15 mouse cellular contexts compared by ENCODE assay signal in genomic region chr1:74335436-74336170, GRCm38 (mm10). TPM values are rescaled to one million over a fixed set of nuclear protein-coding genes. Genes with fewer than 3 reads are reported as not detected.
A peak's percentile ranks its signal among the peaks of the same experiment; 100 is the strongest.
DNase-seq lines count a peak whose midpoint lies in the region; ATAC-seq lines count a peak whose summit lies in the region.
"Had no signal": no experiment of that assay in that cellular context is flagged by ENCODE, and none has a peak within 500 bp of the region (broad histone marks: within the 10 kb centered on the region; RNA-seq: fewer than 3 reads in every experiment).

No protein-coding gene starts in this region.

- H3K4me3 ChIP-seq in heart, embryonic 15.5 days, result no peak overlapping the region
- H3K4me3 ChIP-seq in midbrain, embryonic 16.5 days (ENCODE audit: low read depth, low read length), result no peak overlapping the region
- H3K4me3 ChIP-seq: erythroblast, embryonic 14.5 days; liver, embryonic 15.5 days had no signal

- no peak for ATAC-seq in cerebellum, adult (ENCODE audit: insufficient number of reproducible peaks, low FRiP score, low TSS enrichment)
- no peak for ATAC-seq in heart, embryonic 15.5 days (replicated peaks; ENCODE audit: insufficient number of reproducible peaks, insufficient read depth, low FRiP score, low read depth)
- no peak for ATAC-seq in midbrain, embryonic 16.5 days
- ATAC-seq: inflammation-experienced regulatory T-cells, adult 6 months had no signal

- no peak overlapping the region for H3K9ac ChIP-seq in heart, embryonic 15.5 days
- no peak overlapping the region for H3K9ac ChIP-seq in midbrain, embryonic 16.5 days (ENCODE audit: low read depth, low read length)
- H3K9ac ChIP-seq: liver, embryonic 15.5 days had no signal

- no peak overlapping the region for H3K4me2 ChIP-seq in heart, embryonic 15.5 days
- no peak overlapping the region for H3K4me2 ChIP-seq in midbrain, embryonic 16.5 days (ENCODE audit: low read length)
- H3K4me2 ChIP-seq: liver, embryonic 15.5 days had no signal

- WGBS in heart, embryonic 15.5 days, result 65% methylated on average over 6 of the region's 6 CpGs
- 77% methylated on average over 6 of the region's 6 CpGs for WGBS in midbrain, embryonic 16.5 days

- H3K27me3 ChIP-seq in heart, embryonic 15.5 days, result no peaks in the 10 kb centered on the region
- H3K27me3 ChIP-seq in midbrain, embryonic 16.5 days (ENCODE audit: control insufficient read depth, insufficient read depth, low read depth, low read length), result no peaks in the 10 kb centered on the region

- H3K4me1 ChIP-seq in heart, embryonic 15.5 days (replicated peaks), result peaks cover 70% of the 10 kb centered on the region
- H3K4me1 ChIP-seq in midbrain, embryonic 16.5 days (ENCODE audit: control insufficient read depth, insufficient read depth, low read length), result peaks cover 15% of the 10 kb centered on the region

- no peaks in the 10 kb centered on the region for H3K36me3 ChIP-seq in heart, embryonic 15.5 days
- H3K36me3 ChIP-seq in midbrain, embryonic 16.5 days (ENCODE audit: control insufficient read depth, insufficient read depth, low read length), result no peaks in the 10 kb centered on the region
- H3K36me3 ChIP-seq: liver, embryonic 15.5 days had no signal

- H3K9me3 ChIP-seq in heart, embryonic 15.5 days (replicated peaks), result no peaks in the 10 kb centered on the region
- H3K9me3 ChIP-seq in midbrain, embryonic 16.5 days (replicated peaks; ENCODE audit: control insufficient read depth, low read length, poor library complexity, severe bottlenecking), result no peaks in the 10 kb centered on the region
- H3K9me3 ChIP-seq: liver, embryonic 15.5 days had no signal

- peak overlapping the region; percentile 55; the same call in 1 of the 2 replicates for H3K27ac ChIP-seq in heart, embryonic 15.5 days
- H3K27ac ChIP-seq in midbrain, embryonic 16.5 days (ENCODE audit: low read length), result no peak overlapping the region
- H3K27ac ChIP-seq: liver, embryonic 15.5 days; macrophage had no signal

- peak; percentile 45 to 61 for DNase-seq in cerebellum, adult 18-20 months
- DNase-seq in kidney, adult 18-20 months, result peak; percentile 46
- DNase-seq in kidney, postnatal 10 days, result no peak
- DNase-seq in brain, adult 2 months (ENCODE audit: low read depth, low spot score), result peak; percentile 76
- no peak for DNase-seq in left cerebral cortex, adult 11 months (ENCODE audit: low spot score)
- DNase-seq: adrenal gland, postnatal 25 days; layer of hippocampus, adult 9-11 months; retina, postnatal 1 day had no signal

RNA-seq across cellular contexts. Expression of gene Catip, which starts 26.3 kb away (rescaled TPM):
- 0.38 and 0.39 TPM in 2 replicates for polyA plus RNA-seq in heart, embryonic 15.5 days (2015; fragmentation: Nextera tagmentation; extraction: Ambion mirVana)
- polyA plus RNA-seq in midbrain, embryonic 16.5 days (2015; fragmentation: Nextera tagmentation; extraction: Ambion mirVana), result 2.0 and 2.5 TPM in 2 replicates
- polyA plus RNA-seq: erythroblast, embryonic 14.5 days; inflammation-experienced regulatory T-cells, adult 6 months; liver, embryonic 15.5 days had no signal

RNA-seq across cellular contexts. Expression of gene Tmbim1, which starts 30.2 kb away (rescaled TPM):
- polyA plus RNA-seq in heart, embryonic 15.5 days (2015; fragmentation: Nextera tagmentation; extraction: Ambion mirVana), result 44.9 and 48.1 TPM in 2 replicates
- polyA plus RNA-seq in midbrain, embryonic 16.5 days (2015; fragmentation: Nextera tagmentation; extraction: Ambion mirVana), result 6.2 and 8.4 TPM in 2 replicates

RNA-seq across cellular contexts. Expression of gene Slc11a1, which starts 39.4 kb away (rescaled TPM):
- 3.6 and 5.4 TPM in 2 replicates for polyA plus RNA-seq in heart, embryonic 15.5 days (2015; fragmentation: Nextera tagmentation; extraction: Ambion mirVana)
- polyA plus RNA-seq in midbrain, embryonic 16.5 days (2015; fragmentation: Nextera tagmentation; extraction: Ambion mirVana), result 1.2 and 2.4 TPM in 2 replicates

RNA-seq across cellular contexts. Expression of gene Pnkd, which starts 50.9 kb away (rescaled TPM):
- 276 and 288 TPM in 2 replicates for polyA plus RNA-seq in heart, embryonic 15.5 days (2015; fragmentation: Nextera tagmentation; extraction: Ambion mirVana)
- 117 and 125 TPM in 2 replicates for polyA plus RNA-seq in midbrain, embryonic 16.5 days (2015; fragmentation: Nextera tagmentation; extraction: Ambion mirVana)

RNA-seq across cellular contexts. Expression of gene Aamp, which starts 51.1 kb away (rescaled TPM):
- 168 and 209 TPM in 2 replicates for polyA plus RNA-seq in heart, embryonic 15.5 days (2015; fragmentation: Nextera tagmentation; extraction: Ambion mirVana)
- 205 and 212 TPM in 2 replicates for polyA plus RNA-seq in midbrain, embryonic 16.5 days (2015; fragmentation: Nextera tagmentation; extraction: Ambion mirVana)

Comparison
In these comparisons a context has a peak if more than half of its experiments do, and no peak if none do; other contexts are left out.
1. DNase-seq: peak in cerebellum, adult 18-20 months (2 of 2), kidney, adult 18-20 months (single experiment) and brain, adult 2 months (single experiment); none in kidney, postnatal 10 days (single experiment) and left cerebral cortex, adult 11 months (single experiment).